Mouse (Mus musculus) adrenal gland, postnatal 25 days (tissue): ENCODE measurements at regions not wholly inside any gene's neighbourhood (a gene's known extent, or its start where the extent isn't known, plus 50 kb on each side); places are given as distances from the start of the nearest gene placed in this dataset.

ENCODE experiments used
- DNase-seq: peaks from one replicate; pipeline ENCODE4 v3.0.0; 2021; ENCODE audit warnings: mixed read lengths

DNA sequence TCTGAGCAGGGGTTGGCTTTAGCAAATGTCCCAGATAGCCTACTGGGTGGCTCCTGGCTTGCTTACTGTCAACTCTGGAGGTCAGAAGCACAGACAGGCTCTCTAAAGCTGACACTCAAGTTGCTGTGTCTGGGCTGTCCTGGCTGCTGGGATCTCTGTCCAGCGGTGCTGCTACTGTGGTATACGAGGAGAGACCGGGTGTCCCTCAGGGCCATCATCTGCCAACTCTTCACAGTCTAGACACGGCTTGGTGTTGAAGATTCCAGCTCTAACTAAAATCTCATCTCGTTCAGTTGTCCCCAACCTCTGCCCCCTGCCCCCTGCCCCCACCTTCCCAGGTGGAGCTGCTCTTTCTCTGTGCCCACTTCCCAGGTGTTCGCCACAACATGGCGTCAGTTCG, 577.1 kb upstream of the Gm19410 start:
- no peak for DNase-seq

DNA sequence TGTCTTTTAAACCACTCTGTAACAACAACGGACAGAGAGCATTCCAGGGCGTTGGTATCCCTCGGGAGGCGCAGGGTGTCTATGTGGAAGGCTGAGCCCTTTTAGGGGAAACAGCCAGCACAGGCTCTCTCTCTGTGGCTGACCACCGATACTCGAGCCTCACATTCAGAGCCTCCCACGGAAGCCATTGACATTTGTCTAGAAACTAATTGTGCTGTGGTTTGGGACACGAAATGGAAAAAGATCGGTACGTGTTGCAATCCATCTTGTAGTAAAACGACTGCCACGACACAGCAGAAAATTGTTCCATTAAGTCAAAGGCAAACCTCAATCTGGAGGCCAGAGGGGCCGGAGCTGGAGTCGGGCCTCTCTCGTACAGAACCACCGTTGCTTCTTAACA, 575.9 kb upstream of the Gm19410 start:
- DNase-seq, result no peak

GRCm38 (mm10) chr8:35192515-35192914, 573.1 kb upstream of the Gm19410 start:
- no peak for DNase-seq

- no peak for DNase-seq
Measured at GRCm38 (mm10) chr8:35193771-35194170, 571.8 kb upstream of the Gm19410 start.

GRCm38 (mm10) chr8:35196189-35196588, 569.4 kb upstream of the Gm19410 start:
- DNase-seq, result no peak

DNA sequence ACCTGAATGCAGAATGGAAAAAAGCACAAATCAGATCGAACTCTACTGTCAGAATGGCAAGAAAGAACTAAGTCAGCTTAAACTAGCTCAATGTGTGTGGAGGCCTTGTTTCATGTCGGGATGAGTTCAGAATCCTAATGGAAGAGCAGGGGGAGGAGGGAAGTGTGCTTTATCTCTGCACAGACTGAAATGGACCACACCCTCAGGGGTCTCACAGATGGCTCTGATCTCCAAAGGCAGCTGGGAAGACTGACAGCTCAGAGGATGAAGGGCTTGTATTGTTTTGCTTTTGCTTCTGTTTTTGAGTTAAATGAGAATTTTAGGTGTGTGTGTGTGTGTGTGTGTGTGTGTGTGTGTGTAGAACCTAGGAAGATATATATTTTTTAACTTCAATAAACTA, 566.8 kb upstream of the Gm19410 start:
- DNase-seq, result no peak

- no peak for DNase-seq
Measured at GRCm38 (mm10) chr8:35201416-35201815, 564.2 kb upstream of the Gm19410 start.

DNA sequence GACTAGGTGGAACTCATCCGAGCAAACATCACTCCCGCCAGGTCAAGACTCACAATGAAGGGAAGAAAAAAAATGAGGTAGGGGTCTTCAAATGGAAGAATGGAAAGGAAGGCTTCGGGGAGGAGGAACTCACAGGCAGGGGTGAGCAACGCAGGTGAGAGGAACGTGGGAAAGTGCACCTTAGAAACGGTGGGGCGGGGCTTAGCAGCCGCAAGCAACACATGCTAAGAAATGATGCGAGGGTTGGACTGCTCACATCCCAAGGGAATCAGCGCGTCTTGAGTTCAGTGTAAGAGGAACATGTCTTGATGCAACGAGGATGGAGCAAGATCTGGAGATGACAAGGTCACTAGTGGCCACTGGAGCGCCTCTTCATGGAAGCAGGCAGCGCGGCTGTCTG, 560.6 kb upstream of the Gm19410 start:
- no peak for DNase-seq

GRCm38 (mm10) chr8:35205536-35205935, 560.1 kb upstream of the Gm19410 start:
- DNase-seq, result peak; percentile 65

DNA sequence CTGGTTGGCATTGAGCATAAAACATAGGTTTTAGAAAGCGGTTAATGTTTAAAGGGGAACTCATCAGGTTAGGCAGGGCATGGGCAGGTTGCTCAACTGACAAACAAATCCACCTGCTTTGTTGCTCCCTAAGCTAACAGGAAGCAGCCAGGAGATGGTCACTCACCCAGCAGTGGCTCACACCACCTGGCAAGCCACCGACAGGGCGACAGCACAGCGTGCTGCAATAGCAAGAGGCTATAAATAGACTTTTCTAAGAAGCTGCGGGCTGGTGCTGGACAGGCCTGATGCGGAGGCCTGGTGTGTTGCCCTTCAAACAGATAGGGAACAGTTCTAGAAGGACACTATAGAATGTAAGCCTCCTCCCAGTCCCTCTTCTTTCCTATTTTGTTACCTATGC, 559.3 kb upstream of the Gm19410 start:
- no peak for DNase-seq

GRCm38 (mm10) chr8:35208357-35208756, 557.2 kb upstream of the Gm19410 start:
- DNase-seq, result no peak

DNA sequence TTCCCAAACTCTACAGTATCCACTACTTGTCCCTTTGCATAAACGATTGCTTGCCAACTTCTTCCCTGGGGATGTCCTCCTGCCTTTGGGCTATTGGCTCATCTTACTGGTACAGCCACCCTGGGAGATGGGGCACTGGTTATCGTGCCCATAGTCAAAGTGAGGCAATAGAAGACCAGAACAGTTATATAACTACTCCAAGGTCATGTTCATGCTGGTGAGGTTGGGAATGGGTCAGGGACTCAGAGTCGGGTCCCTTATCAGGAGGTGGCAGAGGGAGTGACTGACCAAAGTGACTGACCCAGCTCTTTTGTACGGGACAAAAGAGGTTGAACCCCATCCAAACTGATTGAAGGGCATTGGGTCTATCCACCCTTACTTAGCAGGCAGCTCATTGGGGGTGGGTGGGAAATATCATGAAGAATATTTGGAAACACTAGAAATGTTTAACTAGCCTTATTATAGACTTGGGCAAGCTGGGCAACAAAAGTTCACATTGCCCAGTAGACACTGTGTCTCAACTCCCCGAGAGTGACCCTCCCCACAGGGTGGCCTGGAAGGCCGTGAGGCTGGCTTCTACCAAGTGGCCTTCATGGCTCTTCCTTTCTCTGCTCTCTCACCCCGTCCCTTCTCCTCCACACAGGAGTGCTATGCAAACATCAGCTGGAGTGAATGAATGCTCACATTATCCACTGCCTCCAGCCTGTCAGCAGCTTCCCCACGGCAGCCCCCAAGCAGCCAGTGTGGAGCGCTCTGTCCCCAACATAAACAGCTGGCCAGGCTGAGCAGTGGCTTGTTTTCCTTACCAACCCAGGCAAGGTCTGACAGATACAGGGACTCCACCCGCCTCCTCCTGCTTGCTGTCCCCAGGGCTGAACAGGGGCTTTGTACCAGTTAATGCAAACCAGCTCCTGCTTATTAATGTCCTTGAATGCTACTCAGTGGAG, 553.8 kb upstream of the Gm19410 start:
- DNase-seq, result no peak

DNA sequence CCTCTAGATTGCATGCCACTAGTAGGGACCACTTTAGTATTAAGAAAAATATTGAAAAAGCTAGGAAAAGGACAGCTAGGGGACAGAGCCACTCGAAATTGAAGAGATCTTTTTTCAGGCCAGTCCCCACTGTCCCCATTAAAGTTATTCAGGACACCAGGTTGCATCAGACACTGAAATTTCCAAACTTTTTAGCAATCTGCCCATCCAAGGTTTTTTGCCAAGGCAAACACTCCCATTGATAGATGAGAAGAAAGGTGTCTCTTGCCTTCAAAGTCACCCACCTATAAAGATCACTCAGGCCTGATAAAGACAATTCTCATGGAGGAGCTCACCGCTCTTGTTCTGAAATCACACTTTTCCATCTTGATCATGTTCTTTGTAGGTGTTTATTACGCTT, 552.1 kb upstream of the Gm19410 start:
- no peak for DNase-seq

GRCm38 (mm10) chr8:35217604-35218003, 548.0 kb upstream of the Gm19410 start:
- no peak for DNase-seq

- DNase-seq, result peak; percentile 47
Measured at GRCm38 (mm10) chr8:35218327-35218726, 547.3 kb upstream of the Gm19410 start.

GRCm38 (mm10) chr8:35224053-35224924, 541.3 kb upstream of the Gm19410 start:
- no peak for DNase-seq

DNA sequence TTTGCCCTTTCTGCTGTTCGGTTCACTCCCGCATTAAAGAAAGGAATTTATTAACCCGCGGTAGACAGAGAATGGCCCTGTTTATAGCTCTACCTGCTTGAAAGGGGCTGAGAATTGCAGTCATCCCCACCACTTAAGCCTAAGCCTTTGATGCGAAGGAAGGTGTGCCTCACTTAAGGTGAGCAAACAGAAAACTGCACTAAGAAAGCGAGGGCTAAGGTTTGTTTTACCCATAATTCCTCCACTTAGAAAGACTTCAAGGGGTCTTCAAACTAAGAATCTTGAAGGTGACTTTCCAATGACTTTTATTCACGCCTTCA, 540.7 kb upstream of the Gm19410 start:
- DNase-seq, result no peak

DNA sequence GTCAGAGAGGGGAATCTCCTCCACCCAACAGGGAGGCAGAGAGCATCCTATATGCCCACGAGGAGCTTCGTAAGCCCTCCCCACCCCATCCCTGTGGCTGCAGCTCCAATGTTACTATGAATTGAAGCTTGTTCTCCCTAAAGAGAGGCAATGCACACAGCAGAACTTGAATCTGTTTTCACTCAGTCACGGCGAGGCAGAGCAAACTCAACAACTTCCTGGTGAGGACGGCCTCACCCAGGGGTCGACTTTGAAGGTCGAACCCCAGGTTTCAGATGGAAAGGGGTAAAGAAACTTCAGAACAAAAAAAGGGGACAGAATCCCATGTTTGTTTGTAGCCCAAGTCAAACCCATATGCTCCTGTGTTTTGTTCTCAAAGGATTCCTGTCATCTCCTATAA, 538.5 kb upstream of the Gm19410 start:
- no peak for DNase-seq

DNA sequence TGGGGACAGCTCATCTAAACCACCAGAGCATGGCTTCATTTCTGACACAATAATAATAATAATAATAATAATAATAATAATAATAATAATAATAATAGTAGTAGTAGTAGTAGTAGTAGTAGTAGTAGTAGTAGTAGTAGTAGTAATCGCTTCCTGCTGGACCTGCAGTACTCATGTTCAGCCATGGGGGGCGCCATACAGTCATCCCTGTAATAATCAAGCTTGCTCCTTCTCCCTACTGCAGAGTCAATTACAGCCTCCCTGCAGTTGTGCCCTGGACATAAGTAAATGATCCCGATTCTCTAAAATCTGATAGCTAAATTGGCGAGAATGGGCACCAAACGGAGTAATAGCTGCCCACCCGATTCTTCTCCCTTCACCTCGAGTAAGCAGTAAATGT, 537.1 kb upstream of the Gm19410 start:
- DNase-seq, result no peak

GRCm38 (mm10) chr8:35233520-35234186, 531.9 kb upstream of the Gm19410 start:
- DNase-seq, result no peak

- no peak for DNase-seq
Measured at GRCm38 (mm10) chr8:35234436-35234835, 531.2 kb upstream of the Gm19410 start.

GRCm38 (mm10) chr8:35235815-35236509, 529.6 kb upstream of the Gm19410 start:
- DNase-seq, result no peak
